ENCODE assay signal across 8 mouse cellular contexts in genomic region chr1:14503881-14504742, GRCm38 (mm10).
A peak's percentile ranks its signal among the peaks of the same experiment; 100 is the strongest.
DNase-seq lines count a peak whose midpoint lies in the region; ATAC-seq and TF ChIP-seq lines count a peak whose summit lies in the region.

No protein-coding gene starts in this region.

- no peaks in the 10 kb centered on the region for H3K36me3 ChIP-seq in kidney, embryonic 15.5 days
- no peaks in the 10 kb centered on the region for H3K36me3 ChIP-seq in embryonic facial prominence, embryonic 13.5 days
- H3K36me3 ChIP-seq in intestine, postnatal 0 days (ENCODE audit: control insufficient read depth, insufficient read depth): no peaks in the 10 kb centered on the region

- ATAC-seq in kidney, embryonic 15.5 days (replicated peaks; ENCODE audit: low FRiP score): no peak; the same call in 1 of the 2 replicates
- no peak for ATAC-seq in embryonic facial prominence, embryonic 13.5 days (ENCODE audit: insufficient number of reproducible peaks, insufficient read depth, low FRiP score, low TSS enrichment, low read depth)
- no peak for ATAC-seq in intestine, postnatal 0 days

- H3K4me3 ChIP-seq in kidney, embryonic 15.5 days (replicated peaks): peak overlapping the region; percentile 24
- peak overlapping the region; percentile 37 for H3K4me3 ChIP-seq in embryonic facial prominence, embryonic 13.5 days
- no peak overlapping the region for H3K4me3 ChIP-seq in intestine, postnatal 0 days (ENCODE audit: low read depth, low read length)

- no peak overlapping the region for H3K9ac ChIP-seq in kidney, embryonic 15.5 days
- peak overlapping the region; percentile 68 for H3K9ac ChIP-seq in embryonic facial prominence, embryonic 13.5 days
- H3K9ac ChIP-seq in intestine, postnatal 0 days (ENCODE audit: low read depth, low read length): no peak overlapping the region

- H3K27me3 ChIP-seq in kidney, embryonic 15.5 days: peaks cover 65% of the 10 kb centered on the region
- H3K27me3 ChIP-seq in embryonic facial prominence, embryonic 13.5 days: peaks cover 24% of the 10 kb centered on the region
- H3K27me3 ChIP-seq in intestine, postnatal 0 days (replicated peaks; ENCODE audit: control insufficient read depth, insufficient read depth, low read length): peaks cover 42% of the 10 kb centered on the region

- peak overlapping the region; percentile 49 for H3K4me2 ChIP-seq in kidney, embryonic 15.5 days
- peak overlapping the region; percentile 84 for H3K4me2 ChIP-seq in embryonic facial prominence, embryonic 13.5 days
- peak overlapping the region; percentile 21; the same call in 1 of the 2 replicates for H3K4me2 ChIP-seq in intestine, postnatal 0 days (replicated peaks; ENCODE audit: low read depth)

- H3K27ac ChIP-seq in kidney, embryonic 15.5 days: peak overlapping the region; percentile 66; the same call in 1 of the 2 replicates
- H3K27ac ChIP-seq in embryonic facial prominence, embryonic 13.5 days: peak overlapping the region; percentile 93
- H3K27ac ChIP-seq in intestine, postnatal 0 days (ENCODE audit: low read depth, low read length): no peak overlapping the region

- no peak for DNase-seq in kidney, adult 18-20 months
- DNase-seq in Muller cell, postnatal 12 days (ENCODE audit: inconsistent ontology term): peak; percentile 31
- DNase-seq in spleen, adult 18-20 months: no peak
- no peak for DNase-seq in gastrocnemius, postnatal 25 days
- no peak for DNase-seq in c-Kit-positive CD71-positive TER-119-positive erythroid progenitor cells, embryonic 14.5 days (ENCODE audit: low spot score)

- WGBS in kidney, embryonic 15.5 days: 2% methylated on average over 17 of the region's 17 CpGs
- 3% methylated on average over 17 of the region's 17 CpGs for whole genome bisulfite sequencing in embryonic facial prominence, embryonic 13.5 days
- WGBS in intestine, postnatal 0 days: 17% methylated on average over 17 of the region's 17 CpGs

- H3K4me1 ChIP-seq in kidney, embryonic 15.5 days: peaks cover 26% of the 10 kb centered on the region
- H3K4me1 ChIP-seq in embryonic facial prominence, embryonic 13.5 days: peaks cover 48% of the 10 kb centered on the region
- no peaks in the 10 kb centered on the region; the same call in 1 of the 2 replicates for H3K4me1 ChIP-seq in intestine, postnatal 0 days (replicated peaks; ENCODE audit: control insufficient read depth, insufficient read depth, low read length)

- H3K9me3 ChIP-seq in kidney, embryonic 15.5 days (replicated peaks): no peaks in the 10 kb centered on the region
- H3K9me3 ChIP-seq in embryonic facial prominence, embryonic 13.5 days: no peaks in the 10 kb centered on the region
- H3K9me3 ChIP-seq in intestine, postnatal 0 days (ENCODE audit: control insufficient read depth): no peaks in the 10 kb centered on the region

- no peak for TF ChIP-seq CTCF in intestine, postnatal 0 days (IDR thresholded peaks at IDR 0.05; ENCODE audit: low read depth)

Comparison
In these comparisons a context has a peak if more than half of its experiments do, and no peak if none do; other contexts are left out.
1. H3K4me2 ChIP-seq: peak in every context shown above with its lines; median percentile 84 in embryonic facial prominence, embryonic 13.5 days; 49 in kidney, embryonic 15.5 days; 21 in intestine, postnatal 0 days.